Mouse (Mus musculus): ENCODE data around the gene Gm5799. TPM values are rescaled to one million over a fixed set of nuclear protein-coding genes. Genes with fewer than 3 reads are reported as not detected.
"Not testable (repeated sequence)": the region's sequence is repeated elsewhere in the genome, so short reads cannot be mapped to it uniquely, and the experiment has no call there.

Gm5799 gene
- not detected in 2 replicates for total RNA-seq (2017)

GRCm38 (mm10) chr14:43543276-43543675 lies at the start of gene Gm5799:
TSS of gene Gm5799 (plus strand) at chr14:43543576.
- not testable (repeated sequence) for ATAC-seq (ENCODE audit: extremely low read depth, insufficient number of reproducible peaks, low FRiP score, poor library complexity, severe bottlenecking)

- ATAC-seq (ENCODE audit: extremely low read depth, insufficient number of reproducible peaks, low FRiP score, poor library complexity, severe bottlenecking), result not testable (repeated sequence)
Measured at GRCm38 (mm10) chr14:43531052-43532010, 12.0 kb upstream of the Gm5799 start.

- not testable (repeated sequence) for ATAC-seq (ENCODE audit: extremely low read depth, insufficient number of reproducible peaks, low FRiP score, poor library complexity, severe bottlenecking)
Measured at GRCm38 (mm10) chr14:43532011-43532383, 11.4 kb upstream of the Gm5799 start.

- ATAC-seq (ENCODE audit: extremely low read depth, insufficient number of reproducible peaks, low FRiP score, poor library complexity, severe bottlenecking), result not testable (repeated sequence)
Measured at GRCm38 (mm10) chr14:43532387-43532786, 11.0 kb upstream of the Gm5799 start.

GRCm38 (mm10) chr14:43538144-43538543 lies 5.2 kb upstream of the Gm5799 start:
- ATAC-seq (ENCODE audit: extremely low read depth, insufficient number of reproducible peaks, low FRiP score, poor library complexity, severe bottlenecking), result not testable (repeated sequence)

- not testable (repeated sequence) for ATAC-seq (ENCODE audit: extremely low read depth, insufficient number of reproducible peaks, low FRiP score, poor library complexity, severe bottlenecking)
Measured at GRCm38 (mm10) chr14:43546281-43546680, 2.9 kb downstream of the Gm5799 start.

GRCm38 (mm10) chr14:43552271-43552670 lies 8.9 kb downstream of the Gm5799 start:
- not testable (repeated sequence) for ATAC-seq (ENCODE audit: extremely low read depth, insufficient number of reproducible peaks, low FRiP score, poor library complexity, severe bottlenecking)

- not testable (repeated sequence) for ATAC-seq (ENCODE audit: extremely low read depth, insufficient number of reproducible peaks, low FRiP score, poor library complexity, severe bottlenecking)
Measured at GRCm38 (mm10) chr14:43577969-43578368, 34.6 kb downstream of the Gm5799 start.

GRCm38 (mm10) chr14:43579046-43579445 lies 35.7 kb downstream of the Gm5799 start, which contains the start of gene Gm17654:
TSS of gene Gm17654 (minus strand) at chr14:43579146.
- ATAC-seq (ENCODE audit: extremely low read depth, insufficient number of reproducible peaks, low FRiP score, poor library complexity, severe bottlenecking), result not testable (repeated sequence)

Other genes with a start within 250 kb of the Gm5799 start
- gene Gm8127, start 249.7 kb upstream of the Gm5799 start, total RNA-seq (2017), result not detected in 2 replicates
- gene 1700001F09Rik, start 195.8 kb upstream of the Gm5799 start, total RNA-seq (2017), result not detected in 2 replicates
- gene Gm8138, start 127.2 kb upstream of the Gm5799 start, total RNA-seq (2017), result not detected in 2 replicates
- not detected in 2 replicates for gene Gm17654, start 35.6 kb downstream of the Gm5799 start, total RNA-seq (2017)
- not detected in 2 replicates for gene Gm10375, start 64.4 kb downstream of the Gm5799 start, total RNA-seq (2017)
- not detected in 2 replicates for gene Gm8165, start 133.6 kb downstream of the Gm5799 start, total RNA-seq (2017)
- not detected in 2 replicates for gene Gm7324, start 154.3 kb downstream of the Gm5799 start, total RNA-seq (2017)
- gene Gm16506, start 183.9 kb downstream of the Gm5799 start, total RNA-seq (2017), result not detected in 2 replicates
- not detected in 2 replicates for gene Gm6526, start 204.3 kb downstream of the Gm5799 start, total RNA-seq (2017)
- not detected in 2 replicates for gene Gm8180, start 241.2 kb downstream of the Gm5799 start, total RNA-seq (2017)